Mouse (Mus musculus) forebrain, embryonic 16.5 days (tissue): Measurements from ENCODE around the gene Akap1. TPM values are rescaled to one million over a fixed set of nuclear protein-coding genes. Genes with fewer than 3 reads are reported as not detected.

Experiments used
- ATAC-seq: fragments of 200-750 bp; cut with Nextera tagmentation; 2 replicates; pipeline ENCODE4 v1.8.0; 2017; ENCODE audit warnings: mild to moderate bottlenecking, moderate library complexity
- H3K27ac ChIP-seq: fragments of 300-500 bp; sonication (generic); 2 replicates; pipeline ENCODE4 v1.5.1; 2014; ENCODE audit warnings: low read length, control low read depth
- H3K27me3 ChIP-seq: fragments of 300-500 bp; sonication (generic); replicated peaks from 2 replicates; pipeline ENCODE4 v1.6.1; 2014; ENCODE audit warnings: low read length; ENCODE audit not compliant: control insufficient read depth, insufficient read depth
- H3K36me3 ChIP-seq: fragments of 300-500 bp; sonication (generic); 2 replicates; pipeline ENCODE4 v1.6.1; 2014; ENCODE audit not compliant: control insufficient read depth, insufficient read depth
- H3K4me1 ChIP-seq: fragments of 300-500 bp; sonication (generic); replicated peaks from 2 replicates; pipeline ENCODE4 v1.6.1; 2014; ENCODE audit warnings: low read length; ENCODE audit not compliant: control insufficient read depth, insufficient read depth
- H3K4me2 ChIP-seq: fragments of 300-500 bp; sonication (generic); 2 replicates; pipeline ENCODE4 v1.6.1; 2014; ENCODE audit warnings: mild to moderate bottlenecking, low read length, control low read depth
- H3K4me3 ChIP-seq: fragments of 300-500 bp; sonication (generic); replicated peaks from 2 replicates; pipeline ENCODE4 v1.5.1; 2014; ENCODE audit warnings: mild to moderate bottlenecking, low read length, control low read depth
- H3K9ac ChIP-seq: fragments of 300-500 bp; sonication (generic); replicated peaks from 2 replicates; pipeline ENCODE4 v1.6.1; 2014; ENCODE audit warnings: low read depth, low read length, control low read depth
- H3K9me3 ChIP-seq: fragments of 300-500 bp; sonication (generic); 2 replicates; pipeline ENCODE4 v1.6.1; 2016; ENCODE audit warnings: low read length; ENCODE audit not compliant: control insufficient read depth
- WGBS: fragments of 180-500 bp; shearing (Covaris S2); extraction: QIAGEN DNeasy Blood & Tissue Kit; methylation state at CpG from one replicate; pipeline ENCODE4 v1.1.7; 2014; 5-methylcytosine and 5-hydroxymethylcytosine counted together
- polyA plus RNA-seq: library from polyadenylated mRNA; unstranded; fragments of >200 nt; fragmentation: Nextera tagmentation; extraction: Ambion mirVana; gene quantifications from 2 replicates; pipeline ENCODE4 v1.2.1, GENCODE M21; 2015

Akap1 gene
- polyA plus RNA-seq, 1 experiment from 2014 or later = 40.7 TPM

DNA sequence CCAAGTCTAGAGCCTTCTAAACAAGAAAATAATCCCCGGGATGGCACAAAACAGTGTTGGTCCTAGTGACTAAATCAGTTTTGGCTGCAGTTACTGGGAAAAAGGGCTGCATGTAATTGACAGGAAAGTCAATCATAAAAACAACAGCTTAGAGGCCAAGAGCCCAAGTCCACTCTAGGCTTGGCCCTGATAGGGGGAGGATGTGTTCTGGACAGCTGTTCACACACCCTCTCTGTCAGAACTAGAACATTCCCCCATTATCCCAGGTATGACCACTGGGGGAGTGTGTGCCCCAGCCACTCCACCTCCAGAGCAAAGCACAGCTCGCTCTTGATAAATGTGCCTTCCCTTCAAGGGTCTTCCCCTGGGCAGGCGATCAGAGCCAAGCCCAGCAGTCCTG is 14.7 kb downstream of the Akap1 start:
- H3K9me3 ChIP-seq = no peaks in the 10 kb centered on the region
- no peak overlapping the region for H3K4me3 ChIP-seq
- H3K27me3 ChIP-seq = no peaks in the 10 kb centered on the region
- no peak overlapping the region for H3K27ac ChIP-seq
- 71% methylated on average over 3 of the region's 3 CpGs for WGBS
- no peaks in the 10 kb centered on the region for H3K36me3 ChIP-seq
- H3K4me1 ChIP-seq = peaks cover 15% of the 10 kb centered on the region
- H3K9ac ChIP-seq = no peak overlapping the region
- H3K4me2 ChIP-seq = no peak overlapping the region
- ATAC-seq = no peak

DNA sequence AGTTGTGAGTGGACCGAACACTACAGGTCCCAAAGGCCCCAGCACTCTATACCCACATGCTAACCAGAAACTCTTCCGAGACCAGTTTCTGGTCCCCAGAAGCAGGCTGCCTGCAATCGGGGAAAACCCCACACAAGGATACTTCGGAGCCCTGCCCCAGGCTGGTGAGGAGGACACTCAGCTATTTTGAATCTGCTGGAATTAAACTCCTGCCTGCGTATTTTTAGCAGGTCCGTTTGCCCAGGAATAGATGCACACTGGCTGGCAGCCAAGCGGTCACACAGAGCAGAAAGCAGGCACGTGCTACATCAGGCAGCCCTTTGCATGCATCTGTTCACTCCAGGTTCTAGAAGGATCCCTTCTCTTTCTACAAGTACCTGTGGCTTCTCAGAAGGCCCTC is 15.1 kb downstream of the Akap1 start:
- Histone ChIP-seq H3K4me2 (no peak overlapping the region), H3K27ac (no peak overlapping the region), H3K36me3 (peaks cover 2% of the 10 kb centered on the region; the same call in 1 of the 2 replicates), H3K9ac (no peak overlapping the region), H3K9me3 (no peaks in the 10 kb centered on the region), H3K4me3 (no peak overlapping the region), H3K27me3 (no peaks in the 10 kb centered on the region), H3K4me1 (peaks cover 15% of the 10 kb centered on the region)
- no peak for ATAC-seq
- WGBS = 54% methylated on average over 8 of the region's 8 CpGs

DNA sequence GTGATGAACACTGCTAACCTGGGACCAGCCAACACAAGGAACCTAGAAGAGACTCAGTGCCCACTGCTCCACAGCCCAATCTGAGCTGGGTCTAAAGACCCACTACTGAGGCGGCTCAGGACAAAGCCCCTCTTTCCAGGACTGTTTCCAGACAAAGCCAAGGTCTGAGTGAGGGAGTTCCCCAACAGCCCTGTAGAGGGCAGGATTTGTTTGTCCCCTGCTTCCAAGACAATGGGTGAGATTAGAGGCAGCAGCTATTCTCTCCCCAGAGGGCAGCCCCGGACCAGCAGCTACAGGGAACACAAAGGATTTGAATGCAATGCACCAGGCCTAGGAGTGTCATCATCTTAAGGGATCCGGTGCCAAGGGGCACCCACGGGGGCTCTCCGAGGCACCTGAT is 15.8 kb downstream of the Akap1 start:
- ATAC-seq = peak; percentile 50
- 21% methylated on average over 5 of the region's 5 CpGs for WGBS
- no peak overlapping the region for H3K4me3 ChIP-seq

DNA sequence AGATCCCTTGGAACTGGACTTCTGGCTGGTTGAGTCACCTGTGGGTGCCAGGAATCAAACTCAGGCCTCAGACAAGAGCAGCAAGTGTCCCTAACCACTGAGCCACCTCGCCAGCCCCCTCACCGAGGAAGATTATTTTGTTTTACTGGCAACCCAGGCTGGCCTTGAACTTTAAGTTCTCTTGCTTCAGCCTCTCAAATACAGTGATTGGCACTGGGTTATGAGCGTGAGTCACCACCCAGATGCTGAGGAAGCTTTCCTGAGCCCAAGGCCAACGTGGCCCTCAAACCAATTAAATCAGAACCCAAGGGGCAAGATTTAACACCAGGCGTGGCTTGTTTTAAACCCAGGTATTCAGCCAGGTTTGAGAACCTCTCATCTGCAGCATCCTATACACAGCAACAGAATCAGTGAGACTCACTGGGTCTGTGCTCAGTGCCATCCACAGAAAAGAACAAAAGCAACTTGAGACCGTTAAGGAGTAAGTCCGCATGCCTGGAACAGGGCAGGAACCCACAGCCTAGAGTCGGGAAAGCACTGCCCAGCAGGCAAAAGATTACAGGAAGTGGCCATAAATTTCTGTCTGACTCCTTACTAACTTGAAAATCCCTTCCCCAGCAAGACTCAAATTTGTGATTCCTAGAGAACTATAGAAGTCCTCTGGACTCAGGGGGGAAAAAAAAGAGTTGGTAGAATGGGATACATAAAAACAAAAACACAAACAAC is 16.9 kb downstream of the Akap1 start:
- Histone ChIP-seq H3K4me2 (no peak overlapping the region), H3K9ac (no peak overlapping the region), H3K27ac (no peak overlapping the region), H3K4me3 (no peak overlapping the region), H3K4me1 (peaks cover 15% of the 10 kb centered on the region), H3K9me3 (no peaks in the 10 kb centered on the region), H3K27me3 (no peaks in the 10 kb centered on the region), H3K36me3 (peaks cover 10% of the 10 kb centered on the region; the same call in 1 of the 2 replicates)
- ATAC-seq = no peak
- 85% methylated on average over 8 of the region's 8 CpGs for WGBS

More for the DNA sequence above, 15.8 kb downstream of the Akap1 start:
- no peak overlapping the region for H3K4me2 ChIP-seq
- H3K27me3 ChIP-seq = no peaks in the 10 kb centered on the region
- no peak overlapping the region for H3K27ac ChIP-seq
- no peaks in the 10 kb centered on the region for H3K9me3 ChIP-seq
- peaks cover 7% of the 10 kb centered on the region; the same call in 1 of the 2 replicates for H3K36me3 ChIP-seq
- no peak overlapping the region for H3K9ac ChIP-seq
- H3K4me1 ChIP-seq = peaks cover 15% of the 10 kb centered on the region

DNA sequence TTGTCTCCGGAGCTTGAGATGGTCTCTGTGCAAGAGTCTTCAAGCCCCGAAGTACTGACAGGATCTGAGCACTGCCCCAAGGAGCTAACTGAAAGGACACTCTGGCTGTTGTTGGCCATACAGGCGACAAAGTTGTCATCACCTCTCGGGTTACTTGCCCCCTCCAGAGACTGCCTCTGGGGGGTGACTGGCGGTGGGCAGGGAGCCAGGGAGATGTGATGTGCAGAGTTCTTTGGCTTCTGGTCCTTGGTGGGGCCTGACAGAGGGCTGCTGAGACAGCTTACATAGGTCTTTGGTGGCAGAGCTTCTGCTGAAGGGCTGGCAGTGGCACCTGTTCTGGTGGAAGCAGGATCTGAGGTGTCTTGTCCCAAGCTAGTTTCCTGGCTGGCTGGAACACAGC is 20.0 kb downstream of the Akap1 start:
- Histone ChIP-seq H3K4me1 (peaks cover 13% of the 10 kb centered on the region), H3K27me3 (no peaks in the 10 kb centered on the region), H3K4me2 (no peak overlapping the region), H3K4me3 (no peak overlapping the region), H3K27ac (no peak overlapping the region), H3K9ac (no peak overlapping the region), H3K9me3 (no peaks in the 10 kb centered on the region), H3K36me3 (peaks cover 10% of the 10 kb centered on the region; the same call in 1 of the 2 replicates)
- no peak for ATAC-seq
- 90% methylated on average over 5 of the region's 5 CpGs for WGBS

DNA sequence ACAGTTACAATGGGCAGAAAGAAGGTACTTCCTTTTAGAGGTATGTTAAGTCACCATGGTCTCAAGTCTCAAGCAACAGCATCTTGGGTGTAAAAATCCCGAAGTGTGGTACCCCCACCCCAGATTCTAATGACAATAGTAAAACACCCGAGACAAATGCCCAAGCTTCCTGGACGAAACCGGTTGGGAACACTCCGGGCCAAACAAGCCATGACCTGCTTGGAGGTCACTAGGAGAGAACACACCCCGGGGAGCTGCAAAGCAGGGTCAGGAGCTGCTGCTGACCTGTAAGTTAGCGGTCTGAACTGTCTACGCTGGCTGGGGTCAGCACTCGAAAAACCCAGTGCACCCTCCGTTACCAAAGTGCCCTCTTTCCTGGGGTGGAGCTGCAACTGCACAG is 21.1 kb downstream of the Akap1 start:
- Histone ChIP-seq H3K4me3 (no peak overlapping the region), H3K9me3 (no peaks in the 10 kb centered on the region), H3K4me2 (no peak overlapping the region), H3K4me1 (peaks cover 2% of the 10 kb centered on the region; the same call in 1 of the 2 replicates), H3K27me3 (no peaks in the 10 kb centered on the region), H3K36me3 (peaks cover 10% of the 10 kb centered on the region; the same call in 1 of the 2 replicates), H3K9ac (no peak overlapping the region), H3K27ac (no peak overlapping the region)
- WGBS = 96% methylated on average over 10 of the region's 10 CpGs
- ATAC-seq = no peak

DNA sequence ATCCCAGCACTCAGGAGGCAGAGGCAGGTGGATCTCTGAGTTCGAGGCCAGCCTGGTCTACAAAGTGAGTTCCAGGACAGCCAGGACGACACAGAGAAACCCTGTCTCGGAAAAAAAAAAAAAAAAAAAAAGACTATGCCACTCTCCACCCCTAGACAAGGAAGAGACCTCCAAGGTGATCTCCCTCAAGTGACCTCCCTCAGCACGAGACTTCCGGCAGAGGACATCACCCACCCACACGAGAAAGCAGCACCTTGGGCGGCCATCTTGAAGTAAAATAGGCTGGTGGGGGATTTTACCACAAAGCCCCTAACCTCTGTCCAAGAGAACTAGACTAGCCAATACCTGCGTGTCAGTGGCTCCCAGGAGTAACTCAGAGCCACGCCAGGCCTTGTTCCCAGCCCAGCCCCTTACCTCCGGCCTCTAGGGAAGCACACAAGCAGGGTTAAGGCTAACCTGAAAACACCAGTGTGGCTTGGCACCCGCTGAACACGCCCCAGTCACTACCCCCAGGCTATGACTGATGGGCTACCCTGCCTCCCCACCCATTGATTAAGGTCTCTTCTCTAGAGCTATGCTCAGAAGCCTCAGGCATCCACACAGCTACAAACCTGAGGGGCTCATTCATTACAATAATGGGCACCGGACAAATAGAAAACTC is 21.9 kb downstream of the Akap1 start:
- H3K4me1 ChIP-seq = 0 out of 2 replicates have a peak, but pooled peaks cover 2% of the 10 kb centered on the region
- WGBS = 97% methylated on average over 13 of the region's 13 CpGs
- no peak overlapping the region for H3K4me3 ChIP-seq
- no peaks in the 10 kb centered on the region for H3K27me3 ChIP-seq
- peaks cover 10% of the 10 kb centered on the region; the same call in 1 of the 2 replicates for H3K36me3 ChIP-seq
- no peak overlapping the region for H3K9ac ChIP-seq
- no peaks in the 10 kb centered on the region for H3K9me3 ChIP-seq
- H3K4me2 ChIP-seq = no peak overlapping the region
- no peak overlapping the region for H3K27ac ChIP-seq
- no peak for ATAC-seq

DNA sequence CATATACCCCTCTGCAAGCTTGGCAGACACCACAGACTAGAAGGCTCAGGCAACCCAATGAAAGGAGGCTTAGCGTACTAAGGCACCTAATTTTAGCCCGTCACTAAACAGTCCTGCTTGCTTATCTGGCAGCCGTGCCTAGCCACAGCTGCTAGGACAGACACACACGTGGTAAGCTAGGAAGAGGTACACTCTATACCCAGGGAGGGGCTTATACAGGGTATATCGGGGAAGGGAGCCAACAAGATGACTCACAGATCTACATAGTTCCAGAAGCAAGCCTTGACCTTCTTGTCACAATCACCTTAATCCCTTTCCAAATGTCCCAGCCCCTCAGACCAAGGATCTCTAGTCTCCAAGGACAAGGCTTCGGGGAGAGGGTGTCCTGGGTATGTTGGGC is 23.0 kb downstream of the Akap1 start:
- 72% methylated on average over 6 of the region's 6 CpGs for WGBS
- ATAC-seq = no peak
- Histone ChIP-seq H3K27me3 (no peaks in the 10 kb centered on the region), H3K27ac (no peak overlapping the region), H3K36me3 (peaks cover 12% of the 10 kb centered on the region), H3K9ac (no peak overlapping the region), H3K9me3 (no peaks in the 10 kb centered on the region), H3K4me1 (0 out of 2 replicates have a peak, but pooled peaks cover 2% of the 10 kb centered on the region), H3K4me2 (no peak overlapping the region), H3K4me3 (no peak overlapping the region)

DNA sequence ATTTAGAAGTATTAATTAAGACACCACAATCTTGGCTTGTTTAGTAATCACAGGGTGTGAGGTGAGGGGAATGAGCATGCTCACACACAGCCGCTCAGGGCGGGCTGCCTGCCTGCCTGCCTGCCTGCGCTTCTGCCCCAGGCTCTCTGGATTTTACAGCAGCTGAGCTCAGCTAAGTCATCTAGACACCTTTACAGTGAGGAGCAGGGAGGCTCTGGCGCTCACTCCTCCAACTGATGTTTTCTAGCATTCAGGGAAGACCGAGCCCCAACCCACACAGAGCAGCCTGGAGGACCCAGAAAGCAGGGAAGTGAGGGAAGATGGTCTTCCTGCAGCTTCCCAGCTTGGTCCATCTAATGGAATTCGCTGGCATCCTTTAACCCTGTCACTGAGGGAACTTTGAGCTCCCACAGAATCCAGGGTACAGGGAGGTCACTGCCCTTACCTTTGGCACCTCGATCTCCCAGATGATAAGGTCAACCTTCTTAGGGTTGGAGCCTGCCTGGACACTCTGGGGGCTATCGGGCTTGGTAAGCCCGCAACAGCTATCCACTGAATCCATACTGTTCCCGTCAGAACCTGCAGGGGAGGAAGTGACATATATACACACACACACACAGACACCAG is 23.5 kb downstream of the Akap1 start:
- no peaks in the 10 kb centered on the region for H3K9me3 ChIP-seq
- H3K4me3 ChIP-seq = no peak overlapping the region
- WGBS = 84% methylated on average over 10 of the region's 10 CpGs
- H3K9ac ChIP-seq = 0 out of 2 replicates have a peak overlapping the region, but pooled peaks have one; percentile 10
- no peak overlapping the region for H3K4me2 ChIP-seq
- H3K4me1 ChIP-seq = 0 out of 2 replicates have a peak, but pooled peaks cover 2% of the 10 kb centered on the region
- H3K27me3 ChIP-seq = no peaks in the 10 kb centered on the region
- ATAC-seq = no peak
- no peak overlapping the region for H3K27ac ChIP-seq
- peaks cover 12% of the 10 kb centered on the region for H3K36me3 ChIP-seq
